Mouse (Mus musculus) heart, postnatal 0 days (tissue): ENCODE data around the gene Dynll1. TPM values are rescaled to one million over a fixed set of nuclear protein-coding genes. Genes with fewer than 3 reads are reported as not detected.
"Not testable (repeated sequence)": the region's sequence is repeated elsewhere in the genome, so short reads cannot be mapped to it uniquely, and the experiment has no call there.

Experiments
- ATAC-seq: fragments of 200-750 bp; cut with Nextera tagmentation; 2 replicates; pipeline ENCODE4 v1.8.0; 2017; ENCODE audit warnings: low read depth, moderate number of reproducible peaks, moderate library complexity; ENCODE audit not compliant: insufficient read depth
- DNase-seq: peaks from one replicate; pipeline ENCODE4 v3.0.0-alpha.2; 2016; ENCODE audit warnings: low spot score
- H3K27ac ChIP-seq: fragments of 300-500 bp; sonication (generic); 2 replicates; pipeline ENCODE4 v1.5.1; 2014; ENCODE audit warnings: low read depth, mild to moderate bottlenecking
- H3K27me3 ChIP-seq: fragments of 300-500 bp; sonication (generic); 2 replicates; pipeline ENCODE4 v1.6.1; 2014; ENCODE audit warnings: low read length, mixed read lengths; ENCODE audit not compliant: control insufficient read depth, insufficient read depth
- H3K36me3 ChIP-seq: fragments of 300-500 bp; sonication (generic); replicated peaks from 2 replicates; pipeline ENCODE4 v1.6.1; 2014; ENCODE audit warnings: low read length, mixed read lengths; ENCODE audit not compliant: control insufficient read depth, insufficient read depth
- H3K4me1 ChIP-seq: fragments of 300-500 bp; sonication (generic); 2 replicates; pipeline ENCODE4 v1.6.1; 2014; ENCODE audit warnings: antibody characterized with exemption; ENCODE audit not compliant: control insufficient read depth, insufficient read depth
- H3K4me2 ChIP-seq: fragments of 300-500 bp; sonication (generic); 2 replicates; pipeline ENCODE4 v1.6.1; 2014; ENCODE audit warnings: low read depth, mild to moderate bottlenecking, low read length, moderate library complexity
- H3K4me3 ChIP-seq: fragments of 300-500 bp; sonication (generic); 2 replicates; pipeline ENCODE4 v1.5.1; 2014; ENCODE audit warnings: low read depth, low read length
- H3K9ac ChIP-seq: fragments of 300-500 bp; sonication (generic); replicated peaks from 2 replicates; pipeline ENCODE4 v1.6.1; 2014; ENCODE audit warnings: low read depth, low read length, mixed read lengths
- H3K9me3 ChIP-seq: fragments of 300-500 bp; sonication (generic); replicated peaks from 2 replicates; pipeline ENCODE4 v1.6.1; 2016; ENCODE audit warnings: low read length; ENCODE audit not compliant: control insufficient read depth
- CTCF ChIP-seq: IDR thresholded peaks from 2 replicates; pipeline ENCODE4 v1.5.1; 2016; ENCODE audit warnings: antibody characterized with exemption, control low read depth, low read depth
- EP300 ChIP-seq: IDR thresholded peaks from 2 replicates; pipeline ENCODE4 v1.6.1; 2016; ENCODE audit warnings: antibody characterized with exemption, low read depth
- WGBS: fragments of 180-500 bp; shearing (Covaris S2); extraction: QIAGEN DNeasy Blood & Tissue Kit; methylation state at CpG from one replicate; pipeline ENCODE4 v1.1.7; 2014; 5-methylcytosine and 5-hydroxymethylcytosine counted together
- polyA plus RNA-seq: library from polyadenylated mRNA; unstranded; fragments of >200 nt; fragmentation: Nextera tagmentation; extraction: Ambion mirVana; gene quantifications from 2 replicates; pipeline ENCODE4 v1.2.1, GENCODE M21; 2015
- total RNA-seq: library from RNA; depleted of rRNA; stranded (reverse); fragments of >200 nt; gene quantifications from 2 replicates; pipeline ENCODE4 v1.2.3, GENCODE M21; 2014; ENCODE audit warnings: low replicate concordance

Dynll1 gene
- total and polyA plus RNA-seq, 2 experiments from 2014 or later, result 224 to 615 TPM

DNA sequence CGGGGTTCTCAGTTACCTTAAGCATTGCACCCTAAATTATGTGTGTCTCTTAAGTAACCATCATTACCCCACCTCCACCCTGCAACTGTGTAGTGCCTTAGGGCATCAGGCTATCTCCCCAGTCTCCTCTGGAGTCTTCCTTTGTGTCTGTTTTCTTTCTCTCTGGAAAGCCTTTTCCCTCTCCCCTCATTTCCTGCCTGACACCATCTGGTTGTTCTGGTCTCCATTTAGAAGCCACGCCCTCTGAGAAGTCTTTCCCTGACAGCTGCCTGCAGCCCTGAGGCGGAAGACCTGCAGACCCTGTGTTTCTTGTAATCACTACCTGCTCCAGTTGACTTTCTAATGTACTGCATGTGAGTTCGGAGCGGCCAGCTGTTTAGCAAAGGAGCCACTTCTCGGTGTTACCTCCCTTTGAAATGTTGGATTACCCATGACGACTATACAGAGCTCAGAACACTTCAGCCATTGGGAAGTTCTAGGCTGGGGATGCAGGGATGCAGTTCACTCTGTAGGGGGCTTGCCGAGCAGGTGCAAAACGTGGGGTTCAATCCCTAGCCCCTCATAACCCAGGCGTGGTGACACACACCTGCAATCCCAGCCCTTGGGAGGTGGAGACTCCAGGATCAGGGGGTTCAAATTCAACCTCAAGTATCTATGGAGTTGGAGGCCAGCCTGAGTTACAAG lies 17.0 kb upstream of the Dynll1 start:
- Histone ChIP-seq H3K9ac (no peak overlapping the region), H3K4me2 (no peak overlapping the region), H3K4me3 (no peak overlapping the region), H3K4me1 (peaks cover 9% of the 10 kb centered on the region), H3K9me3 (no peaks in the 10 kb centered on the region), H3K27me3 (no peaks in the 10 kb centered on the region), H3K36me3 (no peaks in the 10 kb centered on the region), H3K27ac (peak overlapping the region; percentile 17; the same call in 1 of the 2 replicates)
- 21% methylated on average over 10 of the region's 10 CpGs for WGBS
- TF ChIP-seq EP300 (no peak), CTCF (no peak)
- ATAC-seq, result no peak
- peak; percentile 62 for DNase-seq

DNA sequence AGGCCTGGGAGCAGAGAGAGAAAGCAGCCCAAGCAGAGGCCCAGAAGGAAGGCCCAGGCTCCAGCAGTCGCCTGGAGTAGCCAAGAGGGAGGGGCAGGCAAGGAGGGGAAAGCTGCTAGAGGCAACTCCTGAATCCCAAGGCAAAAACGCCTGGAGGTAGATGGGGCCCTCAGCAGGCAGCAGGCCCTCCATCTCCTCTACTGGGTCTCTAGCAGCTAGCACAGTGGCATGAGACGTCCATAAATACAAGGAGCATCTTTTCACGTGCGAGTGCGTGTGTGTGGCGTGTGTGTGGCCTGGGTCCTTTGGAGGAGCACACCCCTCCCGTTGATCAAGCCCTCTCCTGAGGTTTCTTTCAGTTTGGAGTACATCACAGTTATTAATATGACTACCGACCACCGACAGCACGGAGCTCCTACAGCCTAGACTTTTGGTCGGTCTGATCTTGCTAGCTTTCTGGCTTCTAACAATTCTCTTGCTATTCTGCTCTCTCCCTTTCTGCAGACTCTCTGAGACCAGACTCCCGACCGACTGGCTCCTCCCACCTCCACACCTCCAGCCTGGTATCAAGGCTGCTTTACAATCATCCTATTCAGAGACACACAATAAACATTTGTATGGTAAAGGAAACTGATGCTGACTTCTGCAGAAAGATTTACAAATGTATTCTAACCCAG lies 16.3 kb upstream of the Dynll1 start:
- DNase-seq, result no peak
- H3K9me3 ChIP-seq, result no peaks in the 10 kb centered on the region
- H3K4me1 ChIP-seq, result peaks cover 10% of the 10 kb centered on the region
- no peak overlapping the region for H3K9ac ChIP-seq
- WGBS, result 16% methylated on average over 14 of the region's 14 CpGs
- TF ChIP-seq EP300 (no peak), CTCF (no peak)
- H3K27ac ChIP-seq, result peak overlapping the region; percentile 17; the same call in 1 of the 2 replicates
- ATAC-seq, result no peak
- H3K4me2 ChIP-seq, result no peak overlapping the region
- H3K36me3 ChIP-seq, result no peaks in the 10 kb centered on the region
- H3K4me3 ChIP-seq, result no peak overlapping the region
- H3K27me3 ChIP-seq, result no peaks in the 10 kb centered on the region

DNA sequence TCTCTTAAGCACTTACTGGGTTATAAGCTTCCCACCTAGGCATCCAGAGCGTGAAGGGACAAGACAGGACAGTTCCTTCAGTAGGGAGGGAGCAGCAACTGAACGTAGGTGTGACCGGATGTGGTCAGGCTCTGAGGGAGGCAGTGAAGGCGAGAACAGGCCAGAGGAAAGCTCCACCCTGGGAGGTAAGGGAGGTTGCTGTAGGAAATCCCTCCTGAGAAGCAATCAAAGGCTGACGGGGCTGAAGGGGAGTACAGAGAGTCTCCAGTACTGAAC lies 12.8 kb upstream of the Dynll1 start:
- Histone ChIP-seq H3K9ac (no peak overlapping the region), H3K27me3 (no peaks in the 10 kb centered on the region), H3K4me3 (no peak overlapping the region), H3K4me2 (no peak overlapping the region), H3K4me1 (peaks cover 6% of the 10 kb centered on the region), H3K36me3 (no peaks in the 10 kb centered on the region), H3K9me3 (no peaks in the 10 kb centered on the region), H3K27ac (no peak overlapping the region)
- TF ChIP-seq CTCF, result no peak
- TF ChIP-seq EP300, result no peak
- no peak for ATAC-seq
- DNase-seq, result no peak
- WGBS, result 52% methylated on average over 5 of the region's 5 CpGs

DNA sequence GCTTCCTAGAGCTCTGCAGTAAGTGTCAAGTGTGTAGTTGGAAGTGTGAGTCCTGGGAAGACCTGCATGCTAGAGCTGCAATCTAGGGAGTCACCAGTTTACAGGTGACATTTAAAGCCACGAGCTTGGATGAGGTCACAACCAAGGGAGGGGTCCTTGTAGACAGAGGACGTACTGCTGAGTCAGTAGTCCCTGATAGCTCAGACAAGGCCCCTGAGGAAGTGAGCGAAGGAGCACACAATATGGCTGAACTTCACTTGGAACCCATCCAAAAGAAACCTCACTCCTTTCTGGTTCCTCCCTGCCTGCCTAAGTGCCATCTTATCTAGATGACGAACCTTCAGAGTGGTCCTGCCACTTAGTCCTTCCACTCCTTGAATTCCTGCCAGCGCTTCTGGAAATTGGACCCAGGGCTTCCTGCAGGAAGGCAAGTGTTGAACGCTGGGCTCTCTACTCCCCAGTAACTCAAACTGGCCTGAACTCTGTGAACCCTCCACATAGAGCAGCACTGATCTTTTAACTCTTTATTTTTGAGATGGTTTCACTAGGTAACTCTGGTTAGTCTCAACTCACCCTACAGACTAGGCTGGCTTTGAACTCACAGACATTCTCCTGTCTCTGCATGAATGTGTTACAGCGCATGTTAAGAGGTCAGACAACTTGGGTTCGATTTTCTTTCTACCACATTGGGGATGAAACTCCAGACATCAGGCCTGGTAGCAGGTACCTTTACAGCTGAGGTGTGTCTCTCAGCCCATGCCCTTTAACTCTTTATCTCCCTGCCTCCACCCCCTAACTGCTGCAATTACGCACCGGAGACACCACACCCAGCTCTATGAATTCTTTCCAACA lies 12.2 kb upstream of the Dynll1 start:
- WGBS, result 52% methylated on average over 10 of the region's 10 CpGs
- Histone ChIP-seq H3K36me3 (no peaks in the 10 kb centered on the region), H3K27me3 (no peaks in the 10 kb centered on the region), H3K4me1 (peaks cover 6% of the 10 kb centered on the region), H3K9me3 (no peaks in the 10 kb centered on the region), H3K27ac (no peak overlapping the region), H3K4me3 (no peak overlapping the region), H3K4me2 (no peak overlapping the region), H3K9ac (no peak overlapping the region)
- DNase-seq, result no peak
- peak; percentile 54 for ATAC-seq
- TF ChIP-seq CTCF (no peak), EP300 (no peak)

DNA sequence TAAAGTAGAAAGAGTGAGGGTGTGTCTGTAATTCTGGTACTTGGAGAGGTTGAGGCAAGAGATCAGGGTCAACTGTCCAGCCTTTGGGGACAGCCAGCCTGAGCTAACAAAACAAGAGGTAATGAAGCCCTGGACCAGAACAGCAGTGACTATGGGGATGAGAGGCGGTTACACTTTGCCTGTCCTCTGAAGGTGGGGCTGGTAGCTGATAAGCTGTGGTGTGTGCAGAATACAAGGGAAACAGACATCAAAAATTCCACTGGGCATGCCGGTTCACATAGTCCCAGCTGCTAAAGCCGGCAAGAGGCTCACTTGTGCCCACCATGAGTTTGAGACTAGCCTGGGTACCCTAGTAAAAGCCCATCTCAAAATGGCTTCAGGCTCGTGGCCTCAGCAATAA lies 11.6 kb upstream of the Dynll1 start:
- 42% methylated on average over 4 of the region's 4 CpGs for WGBS
- Histone ChIP-seq H3K27ac (no peak overlapping the region), H3K9ac (no peak overlapping the region), H3K4me2 (no peak overlapping the region), H3K9me3 (no peaks in the 10 kb centered on the region), H3K27me3 (no peaks in the 10 kb centered on the region), H3K4me1 (peaks cover 6% of the 10 kb centered on the region; the same call in 1 of the 2 replicates), H3K36me3 (no peaks in the 10 kb centered on the region), H3K4me3 (no peak overlapping the region)
- ATAC-seq (no peak), DNase-seq (no peak)
- TF ChIP-seq EP300, result no peak
- no peak for TF ChIP-seq CTCF

DNA sequence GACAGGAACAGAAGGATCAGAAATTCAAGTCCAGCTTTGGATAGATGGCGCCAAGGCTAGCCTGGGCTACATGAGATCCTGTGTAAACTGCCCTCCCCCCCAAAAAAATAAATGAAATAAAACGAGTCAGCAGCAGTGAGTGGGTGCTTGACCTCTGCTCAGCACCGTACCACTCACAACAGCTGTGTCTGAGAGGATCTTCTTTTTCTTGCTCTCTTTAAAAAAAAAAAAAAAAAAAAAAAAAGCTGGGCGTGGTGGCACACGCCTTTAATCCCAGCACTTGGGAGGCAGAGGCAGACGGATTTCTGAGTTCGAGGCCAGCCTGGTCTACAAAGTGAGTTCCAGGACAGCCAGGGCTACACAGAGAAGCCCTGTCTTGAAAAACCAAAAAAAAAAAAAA lies 1.4 kb upstream of the Dynll1 start:
- WGBS, result 84% methylated on average over 3 of the region's 7 CpGs
- not testable (repeated sequence) for H3K4me1 ChIP-seq, H3K4me2 ChIP-seq, H3K9me3 ChIP-seq, H3K27ac ChIP-seq, ATAC-seq, H3K9ac ChIP-seq, DNase-seq, H3K27me3 ChIP-seq, H3K4me3 ChIP-seq
- peaks cover 14% of the 10 kb centered on the region for H3K36me3 ChIP-seq
